Mouse (Mus musculus): ENCODE results near the gene Klk1b5. TPM values are rescaled to one million over a fixed set of nuclear protein-coding genes. Genes with fewer than 3 reads are reported as not detected.

The Klk1b5 gene
- polyA plus RNA-seq (2017; shearing (Covaris generic)) = not detected

DNA sequence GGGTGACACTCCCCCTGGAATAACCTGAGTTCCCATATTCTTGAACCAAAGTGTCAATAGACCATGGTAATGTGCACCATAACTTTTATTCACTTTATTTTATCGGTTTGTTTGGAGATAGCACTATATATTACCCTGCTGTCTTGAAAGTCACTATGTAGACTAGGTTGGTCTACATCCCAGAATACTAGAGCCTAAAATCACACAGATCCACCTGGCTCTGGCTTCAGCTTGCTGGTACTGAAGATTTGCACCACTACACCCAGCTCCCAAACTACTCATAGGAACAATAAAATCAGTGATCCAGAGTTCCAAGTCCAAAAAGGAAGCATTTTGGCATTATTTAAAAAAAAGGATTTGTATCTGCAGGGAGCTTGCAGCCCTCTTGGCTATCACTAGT, at the start of gene Klk1b5:
Klk1b5 (plus strand) TSS at position 301 of the 400 bp plus-strand sequence.

DNA sequence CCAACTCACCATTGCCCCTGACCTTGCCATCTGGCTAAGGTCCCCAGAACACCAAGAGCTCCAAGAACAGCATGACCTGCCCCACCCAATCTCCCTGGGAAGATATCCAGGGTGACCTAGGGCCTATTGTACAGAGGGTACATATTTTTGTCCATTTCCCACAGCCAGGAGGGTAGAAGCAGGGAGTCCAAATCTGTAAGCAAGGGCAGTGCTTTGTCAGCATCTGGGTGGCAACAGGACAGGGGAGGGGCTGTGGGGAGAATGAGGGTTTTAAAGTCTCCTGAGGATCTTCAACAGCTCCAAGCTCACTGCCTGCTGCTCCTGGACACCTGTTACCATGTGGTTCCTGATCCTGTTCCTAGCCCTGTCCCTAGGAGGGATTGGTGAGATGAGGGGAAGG, 27.8 kb upstream of the Klk1b5 start, which contains the start of gene Klk1b24:
Klk1b24 (plus strand) TSS at position 301 of the 400 bp plus-strand sequence.

DNA sequence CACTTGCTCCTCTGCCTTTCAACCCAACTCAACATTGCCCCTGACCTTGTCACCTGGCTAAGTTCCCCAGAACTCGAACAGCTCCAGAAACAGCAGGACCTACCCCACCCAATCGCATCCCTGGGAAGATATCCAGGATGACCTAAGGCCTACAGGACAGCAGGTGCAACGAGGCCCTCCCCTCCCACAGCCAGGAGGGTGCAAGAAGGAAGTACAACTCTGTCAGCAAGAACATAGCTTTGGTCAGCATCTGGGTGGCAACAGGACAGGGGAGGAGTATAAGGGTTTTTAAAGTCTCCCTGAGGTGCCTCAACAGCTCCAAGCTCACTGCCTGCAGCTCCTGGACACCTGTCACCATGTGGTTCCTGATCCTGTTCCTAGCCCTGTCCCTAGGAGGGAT, 17.9 kb upstream of the Klk1b5 start, which contains the start of gene Klk1b3:
Klk1b3 (plus strand) TSS at position 301 of the 400 bp plus-strand sequence.

DNA sequence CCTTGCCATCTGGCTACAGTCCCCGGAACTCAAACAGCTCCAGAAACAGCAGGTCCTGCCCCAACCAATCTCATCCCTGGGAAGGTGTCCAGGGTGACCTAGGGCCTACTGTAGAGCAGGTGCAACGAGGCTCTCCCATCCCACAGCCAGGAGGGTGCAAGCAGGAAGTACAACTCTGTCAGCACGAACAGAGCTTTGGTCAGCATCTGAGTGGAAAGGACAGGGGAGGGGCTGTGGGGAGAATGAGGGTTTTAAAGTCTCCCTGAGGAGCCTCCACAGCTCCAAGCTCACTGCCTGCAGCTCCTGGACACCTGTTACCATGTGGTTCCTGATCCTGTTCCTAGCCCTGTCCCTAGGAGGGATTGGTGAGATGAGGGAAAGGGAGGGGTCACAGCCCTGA, 8.6 kb upstream of the Klk1b5 start, which contains the start of gene Klk1b4:
Klk1b4 (plus strand) TSS at position 301 of the 400 bp plus-strand sequence.

DNA sequence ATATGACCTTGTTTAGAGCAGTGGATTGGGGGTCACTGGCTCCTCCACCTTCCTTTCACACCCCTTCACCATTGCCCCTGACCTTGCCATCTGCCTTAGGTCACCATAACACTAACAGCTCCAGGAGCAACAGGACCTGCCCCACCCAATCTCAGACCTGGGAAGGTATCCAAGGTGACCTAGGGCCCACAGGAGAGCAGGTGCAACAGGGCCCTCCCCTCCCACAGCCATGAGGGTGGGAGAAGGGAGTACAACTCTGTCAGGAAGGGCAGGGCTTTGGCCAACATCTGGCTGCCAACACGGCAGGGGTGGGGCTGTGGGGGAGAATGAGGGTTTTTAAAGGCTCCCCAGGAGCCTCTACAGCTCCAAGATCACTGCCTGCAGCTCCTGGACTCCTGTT, 9.3 kb downstream of the Klk1b5 start, which contains the start of gene Klk1:
Klk1 (plus strand) TSS at position 285 of the 400 bp plus-strand sequence.

DNA sequence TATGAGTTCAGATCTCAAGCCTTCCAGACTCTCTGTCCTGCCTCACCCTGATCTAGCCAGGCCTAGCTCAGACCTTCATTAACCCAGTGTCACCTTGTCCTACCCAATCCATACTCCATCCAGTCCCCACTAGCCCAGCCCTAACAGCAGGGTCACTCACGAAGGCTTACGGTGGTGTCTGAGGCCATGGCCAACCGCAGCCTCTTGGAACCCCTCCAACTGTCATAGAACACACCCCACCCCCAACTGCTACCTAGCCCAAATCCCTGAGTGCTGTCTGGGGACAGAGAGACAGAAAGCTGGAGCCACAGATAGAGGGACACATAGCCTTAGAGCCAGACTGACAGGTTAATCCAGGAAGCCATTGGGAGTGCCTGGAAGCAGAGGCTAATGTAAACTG, 20.2 kb downstream of the Klk1b5 start, which contains the start of gene Gm36864:
Gm36864 (plus strand) TSS at position 269 of the 400 bp plus-strand sequence.

DNA sequence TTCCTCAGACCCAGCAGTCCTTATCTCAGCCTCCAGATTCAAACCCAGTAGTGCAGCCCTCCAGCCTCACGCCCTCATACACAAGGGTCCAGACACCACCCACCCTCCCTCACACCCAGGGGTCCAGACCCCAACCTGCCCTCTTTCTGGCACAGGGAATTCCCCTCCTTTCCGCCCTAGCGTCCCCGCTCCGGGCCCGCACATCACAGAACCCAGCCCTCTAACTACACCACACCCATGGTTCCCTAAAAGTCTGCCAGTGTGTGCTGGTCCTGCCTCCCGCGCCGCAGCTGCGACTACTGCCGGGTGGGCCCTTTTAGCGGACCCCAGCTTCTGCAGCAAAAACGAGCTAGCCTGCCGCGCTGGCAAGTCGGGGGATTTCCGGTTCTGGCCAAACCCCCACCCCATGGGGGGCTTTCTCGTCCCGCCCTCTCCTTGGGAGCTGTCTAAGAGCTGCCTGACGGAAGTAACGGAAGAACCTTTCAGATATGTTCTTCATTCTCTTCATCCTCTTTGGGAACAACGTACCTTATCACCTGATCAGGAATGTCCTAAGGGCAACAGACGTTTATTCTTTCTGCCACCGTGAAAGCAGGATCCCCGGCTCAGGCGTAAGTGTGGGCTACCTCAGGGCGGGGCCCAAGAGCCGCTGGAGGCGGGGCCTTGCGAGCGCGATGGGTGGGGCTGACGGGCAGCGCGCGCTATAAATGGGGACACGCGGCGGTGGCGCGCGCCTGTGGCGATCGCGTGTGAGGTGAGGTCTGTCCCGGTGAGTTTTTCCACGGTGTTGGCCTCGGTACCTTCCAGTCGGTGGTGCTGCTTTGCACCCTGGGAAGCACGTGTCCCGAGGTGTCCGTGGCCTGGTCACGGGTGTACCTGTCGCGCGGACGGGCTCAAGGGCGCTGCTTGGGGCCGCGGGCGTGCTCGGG, 30.6 kb downstream of the Klk1b5 start, which contains the start of the genes 1700028J19Rik and 2410002F23Rik:
1700028J19Rik (minus strand) TSS at position 641 of the 929 bp plus-strand sequence.
2410002F23Rik (plus strand) TSS at position 668 of the 929 bp plus-strand sequence.

DNA sequence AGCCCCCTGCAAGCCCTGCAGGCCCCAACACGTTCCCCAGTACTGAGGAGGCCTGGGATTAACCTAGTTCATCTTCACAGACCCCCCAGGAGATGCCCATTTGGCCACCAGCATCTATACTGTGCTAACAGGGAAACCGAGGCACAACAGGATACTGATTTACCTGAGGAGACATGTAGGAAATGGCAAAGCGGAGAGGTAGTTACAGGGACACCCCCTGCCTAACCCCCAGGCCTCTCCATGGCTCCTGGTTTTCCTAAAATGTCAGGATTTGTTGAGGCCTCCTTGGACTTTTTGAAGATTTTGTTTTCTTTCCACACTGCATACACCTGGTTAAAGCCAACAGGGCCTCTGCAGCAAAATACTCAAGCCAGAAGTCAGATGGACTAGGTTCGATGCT, 41.5 kb downstream of the Klk1b5 start, which contains the start of gene Acp4:
Acp4 (minus strand) TSS at position 101 of the 400 bp plus-strand sequence.

DNA sequence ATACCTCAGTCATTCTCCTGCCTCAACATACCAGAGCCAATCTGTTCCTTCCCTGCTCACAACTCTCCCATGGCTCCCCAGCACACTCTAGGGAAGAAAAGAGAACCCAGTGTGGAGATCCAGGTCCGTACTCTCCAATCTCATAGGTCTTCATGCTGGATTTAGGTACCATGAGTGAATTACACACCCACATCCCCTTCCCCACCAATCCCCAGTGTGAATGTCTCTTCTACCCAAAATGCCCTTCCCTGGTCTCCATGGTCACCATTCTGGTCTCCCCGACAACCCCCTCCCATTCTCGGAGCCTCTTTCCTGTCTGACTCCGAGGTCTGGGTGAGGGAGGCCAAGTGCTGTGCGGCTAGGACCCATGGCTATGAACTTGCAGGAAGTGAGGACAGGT, 45.4 kb downstream of the Klk1b5 start, which contains the start of gene Gm15517:
Gm15517 (plus strand) TSS at position 301 of the 400 bp plus-strand sequence.

Other genes with a start within 250 kb of the Klk1b5 start
- not detected for gene Klk1b1, start 249.2 kb upstream of the Klk1b5 start, polyA plus RNA-seq (2017; shearing (Covaris generic))
- not detected for gene Klk1b9, start 239.9 kb upstream of the Klk1b5 start, polyA plus RNA-seq (2017; shearing (Covaris generic))
- not detected for gene Klk1b11, start 220.1 kb upstream of the Klk1b5 start, polyA plus RNA-seq (2017; shearing (Covaris generic))
- under 1 TPM in 1 of 2 experiments, not detected in 1; 0.22 TPM for gene Klk1b26, start 203.8 kb upstream of the Klk1b5 start, polyA plus RNA-seq (2017; shearing (Covaris generic))
- gene Klk1b27, start 163.7 kb upstream of the Klk1b5 start, polyA plus RNA-seq (2017; shearing (Covaris generic)) = 1 to 10 TPM; 2.7 to 3.0 TPM
- not detected for gene Klk1b21, start 113.6 kb upstream of the Klk1b5 start, polyA plus RNA-seq (2017; shearing (Covaris generic))
- not detected for gene Klk1b22, start 103.3 kb upstream of the Klk1b5 start, polyA plus RNA-seq (2017; shearing (Covaris generic))
- gene Klk1b16, start 79.2 kb upstream of the Klk1b5 start, polyA plus RNA-seq (2017; shearing (Covaris generic)) = not detected
- gene Klk1b24, start 27.7 kb upstream of the Klk1b5 start, polyA plus RNA-seq (2017; shearing (Covaris generic)) = under 1 TPM in 1 of 2 experiments, not detected in 1; 0.84 TPM
- gene Klk1b3, start 17.8 kb upstream of the Klk1b5 start, polyA plus RNA-seq (2017; shearing (Covaris generic)) = not detected
- gene Klk1b4, start 8.5 kb upstream of the Klk1b5 start, polyA plus RNA-seq (2017; shearing (Covaris generic)) = under 1 TPM in 1 of 2 experiments, not detected in 1; 0.59 TPM
- under 1 TPM in 1 of 2 experiments, not detected in 1; 0.65 TPM for gene Klk1, start 9.4 kb downstream of the Klk1b5 start, polyA plus RNA-seq (2017; shearing (Covaris generic))
- 1 to 10 TPM in 1 of 2 experiments, not detected in 1; 2.8 TPM for gene Gm36864, start 20.2 kb downstream of the Klk1b5 start, polyA plus RNA-seq (2017; shearing (Covaris generic))
- 1 to 10 TPM; 1.5 to 4.0 TPM for gene 1700028J19Rik, start 30.8 kb downstream of the Klk1b5 start, polyA plus RNA-seq (2017; shearing (Covaris generic))
- 100 to 1,000 TPM; 133 to 173 TPM for gene 2410002F23Rik, start 30.8 kb downstream of the Klk1b5 start, polyA plus RNA-seq (2017; shearing (Covaris generic))
- gene Acp4, start 41.4 kb downstream of the Klk1b5 start, polyA plus RNA-seq (2017; shearing (Covaris generic)) = 1 to 10 TPM in 1 of 2 experiments, under 1 TPM in 1; 0.18 to 1.3 TPM
- gene Gm15517, start 45.5 kb downstream of the Klk1b5 start, polyA plus RNA-seq (2017; shearing (Covaris generic)) = not detected
- under 1 TPM; 0.31 to 0.95 TPM for gene Clec11a, start 91.0 kb downstream of the Klk1b5 start, polyA plus RNA-seq (2017; shearing (Covaris generic))
- under 1 TPM; 0.10 to 0.24 TPM for gene Shank1, start 94.3 kb downstream of the Klk1b5 start, polyA plus RNA-seq (2017; shearing (Covaris generic))
- under 1 TPM; 0.23 to 0.55 TPM for gene Syt3, start 168.2 kb downstream of the Klk1b5 start, polyA plus RNA-seq (2017; shearing (Covaris generic))
- under 1 TPM; 0.47 to 0.69 TPM for gene 1700008O03Rik, start 169.9 kb downstream of the Klk1b5 start, polyA plus RNA-seq (2017; shearing (Covaris generic))
- under 1 TPM; 0.18 to 0.64 TPM for gene Lrrc4b, start 213.1 kb downstream of the Klk1b5 start, polyA plus RNA-seq (2017; shearing (Covaris generic))
- gene Aspdh, start 249.4 kb downstream of the Klk1b5 start, polyA plus RNA-seq (2017; shearing (Covaris generic)) = 1 to 10 TPM in 1 of 2 experiments, not detected in 1; 1.2 TPM

Measured in inflammation-experienced regulatory T-cells (primary cell).